Mouse (Mus musculus) megakaryocyte progenitor cell, adult 5-6 weeks (primary cell): Measurements from ENCODE around the gene Fam214b. TPM values are rescaled to one million over a fixed set of nuclear protein-coding genes. Genes with fewer than 3 reads are reported as not detected.
A peak's percentile ranks its signal among the peaks of the same experiment; 100 is the strongest.

Experiments
- ATAC-seq: replicated peaks from 2 replicates; pipeline ENCODE4 v1.8.0; 2016; ENCODE audit warnings: mild to moderate bottlenecking, moderate TSS enrichment, inconsistent platforms; ENCODE audit not compliant: poor library complexity
- total RNA-seq, 2 experiments: library from RNA; stranded (forward) in 1 of 2; stranded (reverse) in 1 of 2; fragments of 157-497, 149-512 nt in 1 of 2; fragments of 200-1000 nt in 1 of 2; gene quantifications; 2 replicates each; pipeline versions ENCODE4 v1.2.3 to v1.2.4; 2015 to 2017

The Fam214b gene
- total RNA-seq (2015) (1.3 and 2.0 TPM in 2 replicates), total RNA-seq (2017) (1.5 and 2.0 TPM in 2 replicates)

DNA sequence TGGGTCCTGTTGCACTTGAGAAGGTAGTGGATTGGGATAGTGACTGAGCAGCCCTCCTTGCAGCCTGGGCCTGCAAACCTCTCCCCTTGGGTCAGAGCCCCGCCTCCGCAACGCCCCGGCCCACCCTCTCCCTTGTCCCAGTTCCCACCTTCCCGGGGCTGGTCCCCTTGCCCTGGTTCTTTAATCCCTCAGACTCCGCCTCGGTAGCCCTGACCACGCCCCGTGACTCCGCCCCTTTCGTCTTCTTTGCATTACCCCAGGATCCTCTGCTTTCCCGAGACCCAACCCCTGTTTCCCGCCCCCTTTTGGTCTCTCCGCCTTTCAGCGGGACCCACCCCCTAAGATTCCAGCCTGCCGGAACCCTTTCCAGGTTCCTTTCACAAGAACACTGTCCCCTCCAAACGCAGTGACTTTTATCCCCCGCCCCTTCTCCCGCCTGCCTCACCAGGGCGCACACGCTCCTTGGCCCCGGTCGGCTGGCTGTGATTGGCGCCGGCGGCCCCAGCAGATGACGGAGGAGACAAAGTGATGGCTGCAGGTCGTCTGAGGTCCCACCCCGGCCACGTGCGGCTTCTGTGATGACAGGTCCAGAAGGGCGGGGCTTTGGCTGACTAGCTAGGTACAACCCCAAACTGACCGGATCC, at the start of gene Fam214b:
Gene Fam214b, minus strand, starts transcription at position 562 of the 644 bp plus-strand sequence.
- peak; percentile 75 for ATAC-seq

DNA sequence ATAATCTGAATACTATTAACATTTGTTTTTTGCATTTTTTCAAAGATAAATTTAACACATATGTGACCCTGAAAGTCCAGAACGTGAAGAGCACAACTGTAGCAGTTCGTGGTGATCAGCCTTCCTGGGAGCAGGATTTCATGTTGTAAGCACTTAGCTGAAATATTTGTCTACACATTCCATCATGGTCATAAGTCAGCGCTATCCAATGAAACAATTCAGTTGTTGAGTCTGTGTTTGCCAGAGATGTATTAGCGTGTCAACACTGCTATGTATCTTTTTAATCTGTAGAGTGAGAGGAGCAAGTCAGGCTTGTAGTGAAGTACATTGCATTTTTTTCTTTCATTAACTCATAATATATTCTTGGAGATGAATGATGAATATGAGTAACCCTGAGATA, 45.2 kb upstream of the Fam214b start:
- ATAC-seq = no peak

- ATAC-seq = no peak
Observed at GRCm38 (mm10) chr4:43089950-43090349, 43.9 kb upstream of the Fam214b start.

DNA sequence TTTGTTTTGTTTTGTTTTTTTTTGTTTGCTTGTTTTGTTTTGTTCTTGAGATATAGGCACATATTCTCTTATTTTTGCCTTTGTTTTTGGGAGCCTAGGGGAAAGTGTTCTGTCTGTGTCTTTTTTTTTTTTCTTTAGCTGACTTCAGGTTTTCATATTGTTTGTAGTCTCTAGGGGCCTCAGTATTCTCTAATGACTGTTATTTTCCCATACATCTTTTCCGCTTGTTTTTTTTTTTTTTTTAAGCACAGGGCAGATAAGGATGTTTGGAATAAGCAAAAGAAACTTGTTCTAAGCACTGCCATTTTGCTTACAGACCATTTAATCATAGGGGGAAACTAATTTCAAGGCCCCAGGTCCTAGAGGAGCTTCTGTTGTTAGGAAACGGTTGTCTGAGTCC, 36.4 kb upstream of the Fam214b start:
- no peak for ATAC-seq

- ATAC-seq = no peak
Observed at GRCm38 (mm10) chr4:43078071-43078718, 32.2 kb upstream of the Fam214b start.

- ATAC-seq = no peak
Observed at GRCm38 (mm10) chr4:43074923-43075322, 28.9 kb upstream of the Fam214b start.

- ATAC-seq = no peak
Observed at GRCm38 (mm10) chr4:43065471-43065870, 19.5 kb upstream of the Fam214b start.

GRCm38 (mm10) chr4:43060286-43060685, 14.3 kb upstream of the Fam214b start:
- ATAC-seq = no peak

GRCm38 (mm10) chr4:43059697-43060096, 13.7 kb upstream of the Fam214b start:
- no peak for ATAC-seq

GRCm38 (mm10) chr4:43058753-43059654, 13.0 kb upstream of the Fam214b start, which contains the start of gene Unc13b:
Gene Unc13b, plus strand, starts transcription at chr4:43058953.
- peak; percentile 99 for ATAC-seq

GRCm38 (mm10) chr4:43058392-43058752, 12.4 kb upstream of the Fam214b start:
- no peak for ATAC-seq

GRCm38 (mm10) chr4:43057654-43058053, 11.6 kb upstream of the Fam214b start:
- no peak for ATAC-seq

GRCm38 (mm10) chr4:43052627-43053026, 6.6 kb upstream of the Fam214b start:
- ATAC-seq = peak; percentile 93

- peak; percentile 50 for ATAC-seq
Observed at GRCm38 (mm10) chr4:43047231-43047630, 1.2 kb upstream of the Fam214b start.

- no peak for ATAC-seq
Observed at GRCm38 (mm10) chr4:43046607-43047006, 587 bp upstream of the Fam214b start.

DNA sequence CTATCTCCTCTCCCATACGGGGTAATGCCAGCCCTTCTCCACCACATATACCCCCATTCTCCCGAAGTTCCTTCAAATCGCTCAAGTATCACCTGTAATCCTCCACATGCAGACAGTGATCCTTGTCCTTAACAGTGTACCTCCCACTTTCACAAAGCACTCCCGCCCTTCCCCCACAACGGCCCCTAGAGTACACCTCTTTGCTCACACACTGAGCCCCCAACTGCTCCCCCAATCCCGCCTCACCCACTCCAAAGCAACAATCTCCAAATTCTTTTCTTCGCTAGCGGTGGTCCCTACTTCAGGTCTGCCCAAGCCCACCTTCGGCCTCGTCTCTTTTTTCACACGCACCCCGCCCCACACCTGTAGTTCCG, 748 bp downstream of the Fam214b start:
- no peak for ATAC-seq

DNA sequence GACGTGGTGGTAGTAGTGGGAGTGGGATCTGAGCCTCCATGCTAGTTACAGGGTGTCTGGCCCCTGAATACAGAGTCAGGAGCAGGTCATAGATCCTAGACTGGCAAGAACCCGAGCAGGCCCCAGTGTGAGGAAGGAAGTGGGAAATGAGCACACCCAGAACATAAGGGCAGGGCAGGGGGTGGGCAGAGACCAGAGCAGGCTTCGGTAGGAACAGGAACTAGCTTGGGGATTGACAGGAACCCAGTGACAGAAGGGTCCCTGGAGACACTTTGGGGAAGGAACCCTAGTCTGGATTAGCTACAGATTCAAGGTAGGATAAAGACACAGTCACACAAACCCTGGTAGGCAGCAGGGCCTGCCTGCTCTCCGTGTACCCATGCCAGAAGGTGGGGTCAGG, 1.3 kb downstream of the Fam214b start:
- peak; percentile 30 for ATAC-seq

DNA sequence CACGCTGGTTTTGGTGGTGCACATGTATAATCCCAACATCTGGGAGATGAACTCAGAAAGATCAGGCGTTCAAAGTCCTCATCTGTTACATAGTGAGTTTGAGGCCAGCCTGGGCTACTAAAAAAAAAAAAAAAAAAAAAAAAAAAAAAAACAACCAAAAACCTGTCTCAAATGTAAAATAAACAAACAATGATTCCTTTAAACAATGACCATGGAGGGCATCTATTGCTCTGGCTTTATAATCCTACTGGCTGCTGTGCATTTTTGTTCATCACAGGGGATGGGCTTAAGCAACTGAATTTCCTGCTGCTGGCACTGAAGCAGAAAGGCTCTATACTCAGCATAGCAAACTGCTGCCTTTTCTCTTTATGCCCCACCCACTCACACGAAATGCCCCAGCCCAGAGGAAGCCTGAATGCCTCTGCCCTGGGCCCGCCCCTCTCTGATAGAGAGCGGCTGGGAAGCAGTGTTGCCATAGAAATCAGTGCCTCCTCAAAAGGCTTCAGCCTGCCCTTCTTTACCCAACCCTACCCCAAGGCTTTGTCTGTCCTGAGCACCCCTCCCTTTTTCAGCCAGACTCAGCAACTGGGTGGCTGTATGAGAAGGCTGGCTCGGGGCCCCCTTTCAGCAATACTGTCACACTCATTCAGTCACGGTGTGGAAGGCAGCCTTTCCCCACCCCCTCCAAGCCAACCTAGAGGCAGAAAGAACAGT, 2.2 kb downstream of the Fam214b start:
- ATAC-seq = peak; percentile 32

DNA sequence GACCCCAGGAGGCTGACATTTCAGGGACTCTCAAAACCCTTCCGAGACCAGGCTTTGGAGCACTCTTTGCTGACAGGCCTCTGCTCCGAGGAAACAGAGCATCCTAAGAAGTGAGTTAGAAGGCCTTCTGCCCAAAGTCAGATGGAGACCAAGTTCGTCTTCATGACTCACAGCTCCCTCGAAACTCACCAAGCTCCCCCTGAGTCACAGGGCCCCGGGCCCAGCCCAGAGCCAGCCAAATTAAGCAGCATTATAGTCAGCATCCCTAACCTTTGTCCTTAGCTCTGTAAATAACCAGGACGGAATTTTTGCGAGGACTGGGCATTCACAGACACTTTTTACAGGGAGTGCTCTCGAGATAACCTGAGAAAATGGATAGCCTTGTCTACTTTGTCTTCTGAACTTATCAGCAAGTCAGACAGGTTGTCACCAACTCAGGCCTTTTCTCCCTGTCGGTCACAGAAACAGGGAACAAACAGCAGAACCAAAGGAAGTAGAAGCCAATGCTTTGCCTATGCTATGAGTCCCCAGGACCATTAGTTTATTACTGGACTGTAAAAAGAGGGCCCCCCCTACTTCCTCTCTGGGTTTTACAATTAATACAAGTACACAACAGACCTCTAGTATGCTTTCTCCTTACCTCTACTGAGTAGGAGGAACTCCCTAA, 5.0 kb downstream of the Fam214b start:
- no peak for ATAC-seq

- ATAC-seq = peak; percentile 85
Observed at GRCm38 (mm10) chr4:43040114-43040572, 5.9 kb downstream of the Fam214b start.
